ENCODE assay signal across 9 mouse cellular contexts in genomic region chr2:157287542-157287941, GRCm38 (mm10). TPM values are rescaled to one million over a fixed set of nuclear protein-coding genes. Genes with fewer than 3 reads are reported as not detected.
A peak's percentile ranks its signal among the peaks of the same experiment; 100 is the strongest.
DNase-seq lines count a peak whose midpoint lies in the region; ATAC-seq and TF ChIP-seq lines count a peak whose summit lies in the region.
"Had no signal": no experiment of that assay in that cellular context is flagged by ENCODE, and none has a peak within 500 bp of the region (broad histone marks: within the 10 kb centered on the region; RNA-seq: fewer than 3 reads in every experiment).

No protein-coding gene starts in this region.

- H3K4me1 ChIP-seq in CH12.LX (ENCODE audit: control insufficient read depth in 1 of 2, insufficient read depth in 2 of 2), result peaks cover 0 to 20% of the 10 kb centered on the region in 2 experiments; a peak in 2 of 4 replicates

- peak; percentile 35 to 63; a peak in 3 of 4 replicates for TF ChIP-seq CTCF in CH12.LX (conservative IDR thresholded peaks at IDR 0.05 in 1 of 2, IDR thresholded peaks at IDR 0.05 in 1 of 2; ENCODE audit: low read depth in 2 of 2, low read length in 2 of 2)

- H3K79me2 ChIP-seq in CH12.LX (replicated peaks; ENCODE audit: control insufficient read depth, extremely low read depth, insufficient read depth, poor library complexity, severe bottlenecking), result peaks cover 48% of the 10 kb centered on the region

- intact Hi-C loops in heart, postnatal 25 days (cut with DNase I), result no loop called here

- no peak overlapping the region for H3K27ac ChIP-seq in CH12.LX (ENCODE audit: insufficient read depth, low read depth)
- H3K27ac ChIP-seq: limb, embryonic 13.5 days had no signal

- no peak for TF ChIP-seq EP300 in CH12.LX (IDR thresholded peaks at IDR 0.05; ENCODE audit: low read length)

- H3K4me3 ChIP-seq in CH12.LX (replicated peaks in 1 of 3; ENCODE audit: low read depth in 2 of 3, low read length in 2 of 3, poor library complexity in 1 of 3), result no peak overlapping the region
- H3K4me3 ChIP-seq: limb, embryonic 13.5 days had no signal

- H3K27me3 ChIP-seq in CH12.LX (replicated peaks), result no peaks in the 10 kb centered on the region
- H3K27me3 ChIP-seq: limb, embryonic 13.5 days had no signal

- in situ Hi-C loops in CH12.LX (cut with MboI; ENCODE audit: low pct_ligation_motif_present, low pct_unique_long_range_greater_than_20kb, low sequenced_read_pairs), result loop anchor here (10.0 kb wide), 1 partner anchor 163 kb away; no protein-coding TSS in a partner anchor

- no peaks in the 10 kb centered on the region for H3K9me3 ChIP-seq in CH12.LX (replicated peaks; ENCODE audit: low read length)
- H3K9me3 ChIP-seq: limb, embryonic 13.5 days had no signal

- TF ChIP-seq RAD21 in CH12.LX (IDR thresholded peaks at IDR 0.05; ENCODE audit: low read depth, low read length), result no peak; the same call in none of the 2 replicates

- H3K4me2 ChIP-seq in CH12.LX (ENCODE audit: insufficient read depth, low read depth, poor library complexity, severe bottlenecking), result no peak overlapping the region
- H3K4me2 ChIP-seq: limb, embryonic 13.5 days had no signal

- peaks cover 77 to 96% of the 10 kb centered on the region in 2 experiments for H3K36me3 ChIP-seq in CH12.LX (replicated peaks in 1 of 2; ENCODE audit: control insufficient read depth in 1 of 2, insufficient read depth in 1 of 2, low read length in 1 of 2)

- dilution Hi-C loops in CH12.LX (cut with MboI; ENCODE audit: extremely low pct_ligation_motif_present, extremely low pct_unique_long_range_greater_than_20kb, low sequenced_read_pairs), result no loop called here

- peak; percentile 92 for ATAC-seq in frontal cortex, adult (ENCODE audit: low TSS enrichment)

- no peak overlapping the region for H3K9ac ChIP-seq in CH12.LX (ENCODE audit: insufficient read depth, low read depth)

- peak; percentile 19 for DNase-seq in heart, adult 8-10 months (ENCODE audit: low spot score)
- no peak for DNase-seq in heart, postnatal 25 days (ENCODE audit: low spot score)
- peak; percentile 58 for DNase-seq in CH12.LX (ENCODE audit: extremely low read depth)
- peak; percentile 53 for DNase-seq in c-Kit-positive CD71-positive TER-119-positive erythroid progenitor cells, embryonic 14.5 days (ENCODE audit: low spot score)
- peak; percentile 44 to 73 for DNase-seq in layer of hippocampus, postnatal 10 days (ENCODE audit: low spot score in 2 of 2)
- DNase-seq in mesoderm, embryonic 11.5 days (ENCODE audit: low read depth, low spot score), result peak; percentile 57
- DNase-seq in thymus, postnatal 14 days, result peak; percentile 58

- TF ChIP-seq POLR2A in CH12.LX (IDR thresholded peaks at IDR 0.05; ENCODE audit: low read depth, low read length), result no peak

TF ChIP-seq in CH12.LX, 34 proteins besides CTCF, POLR2A, EP300 and RAD21:
- TF ChIP-seq HCFC1 (IDR thresholded peaks at IDR 0.05; ENCODE audit: low read depth, low read length) (no peak), SMC3 (IDR thresholded peaks at IDR 0.05; ENCODE audit: low read depth, low read length) (peak; percentile 23; the same call in 1 of the 2 replicates)
TF ChIP-seq in CH12.LX: peak in this region for 1.

RNA-seq across cellular contexts. Expression of gene Mroh8, which starts 8.2 kb away (rescaled TPM):
- under 1 TPM; 0.13 to 0.49 (median 0.23) TPM for total RNA-seq in heart, adult 8-10 months (2022)
- not detected for total RNA-seq in heart, postnatal 25 days (2021)
- total RNA-seq in CH12.LX (2012; rRNA removed) (0.25 TPM in 2 replicates), CH12.LX (2014; rRNA removed) (0.16 TPM in 1 of 2 replicates, not detected in the other)
- 0.25 and 0.41 TPM in 2 replicates for polyA plus RNA-seq in CH12.LX (2012; ENCODE audit: insufficient read length, low read depth)
- total RNA-seq in layer of hippocampus, postnatal 10 days (2021), result under 1 TPM; 0.25 to 0.47 TPM

RNA-seq across cellular contexts. Expression of gene Rpn2, which starts 8.7 kb away (rescaled TPM):
- total RNA-seq in heart, adult 8-10 months (2022), result 100 to 1,000 TPM in 2 of 4 experiments, 10 to 100 TPM in 2; 99.4 to 106 (median 101) TPM
- 10 to 100 TPM; 85.1 to 94.2 TPM for total RNA-seq in heart, postnatal 25 days (2021)
- total RNA-seq in CH12.LX (2012; rRNA removed) (336 and 350 TPM in 2 replicates), CH12.LX (2014; rRNA removed) (277 and 301 TPM in 2 replicates)
- 255 and 296 TPM in 2 replicates for polyA plus RNA-seq in CH12.LX (2012; ENCODE audit: insufficient read length, low read depth)
- total RNA-seq in layer of hippocampus, postnatal 10 days (2021), result 100 to 1,000 TPM; 137 to 144 TPM

RNA-seq across cellular contexts. Expression of gene Ghrh, which starts 59.8 kb away (rescaled TPM):
- not detected for total RNA-seq in heart, adult 8-10 months (2022)
- not detected for total RNA-seq in heart, postnatal 25 days (2021)
- total RNA-seq in CH12.LX (2012; rRNA removed), result not detected in 2 replicates
- total RNA-seq in CH12.LX (2014; rRNA removed), result not detected in 2 replicates
- not detected in 2 replicates for polyA plus RNA-seq in CH12.LX (2012; ENCODE audit: insufficient read length, low read depth)
- not detected for total RNA-seq in layer of hippocampus, postnatal 10 days (2021)
- polyA plus RNA-seq: limb, embryonic 13.5 days had no signal
